Mouse (Mus musculus): ENCODE measurements around the gene Ccdc86.

Gene Ccdc86

DNA sequence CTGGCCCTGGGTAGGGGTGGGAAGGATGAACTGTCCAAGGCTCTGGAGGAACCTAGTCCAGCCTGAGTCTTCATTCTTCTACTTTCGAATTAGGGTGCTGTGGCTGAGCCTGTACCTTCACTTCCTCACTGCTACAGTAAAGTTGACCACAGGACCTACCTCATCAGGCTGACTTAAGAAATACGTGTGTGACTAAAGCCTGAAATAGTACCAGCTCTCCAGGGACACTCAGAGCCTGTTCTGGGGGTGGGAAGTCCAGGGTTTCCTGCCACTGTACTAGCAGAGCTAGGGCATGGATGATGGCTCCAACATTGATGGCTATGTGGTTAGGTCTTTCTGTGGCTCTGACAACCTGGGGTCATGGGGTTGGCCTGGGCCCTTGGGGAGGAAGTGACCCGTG is 5.1 kb downstream of the Ccdc86 start:
- TF ChIP-seq POU5F1 (IDR thresholded peaks at IDR 0.05; ENCODE audit: borderline replicate concordance, low read length) (no peak), NANOG (IDR thresholded peaks at IDR 0.05; ENCODE audit: borderline replicate concordance, low read length) (no peak)
- H3K4me1 ChIP-seq (replicated peaks; ENCODE audit: low read depth, low read length): peaks cover 53% of the 10 kb centered on the region

DNA sequence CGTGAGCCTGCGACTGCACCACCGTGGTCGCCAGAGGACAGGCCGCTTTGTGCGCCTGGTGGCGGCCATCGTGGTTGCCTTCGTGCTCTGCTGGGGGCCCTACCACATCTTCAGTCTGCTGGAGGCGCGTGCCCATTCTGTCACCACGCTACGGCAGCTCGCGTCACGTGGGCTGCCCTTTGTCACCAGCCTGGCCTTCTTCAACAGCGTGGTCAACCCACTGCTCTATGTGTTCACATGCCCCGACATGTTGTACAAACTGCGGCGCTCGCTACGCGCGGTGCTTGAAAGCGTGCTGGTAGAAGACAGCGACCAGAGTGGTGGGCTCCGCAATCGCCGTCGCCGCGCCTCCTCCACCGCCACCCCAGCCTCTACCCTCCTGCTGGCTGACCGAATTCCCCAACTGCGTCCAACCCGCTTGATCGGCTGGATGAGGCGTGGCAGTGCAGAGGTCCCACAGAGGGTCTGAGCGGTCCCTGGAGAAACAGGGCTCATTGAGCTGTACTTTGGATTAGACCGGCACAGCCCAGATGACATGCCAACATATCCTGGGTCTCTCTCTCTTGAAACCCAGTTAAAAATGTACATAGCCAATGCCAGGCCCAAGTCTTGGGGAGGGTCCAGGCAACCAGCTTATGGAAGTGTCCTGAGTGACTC is 8.1 kb downstream of the Ccdc86 start:
- Histone ChIP-seq H3K9me3 (ENCODE audit: low read length) (no peaks in the 10 kb centered on the region), H3K27me3 (ENCODE audit: insufficient read depth, low read length) (peaks cover 41% of the 10 kb centered on the region), H3K4me3 (replicated peaks; ENCODE audit: low read length) (peak overlapping the region; percentile 70), H3K36me3 (ENCODE audit: insufficient read depth, low read length) (peaks cover 48% of the 10 kb centered on the region), H3K4me1 (replicated peaks; ENCODE audit: low read depth, low read length) (peaks cover 30% of the 10 kb centered on the region)
- TF ChIP-seq POU5F1 (IDR thresholded peaks at IDR 0.05; ENCODE audit: borderline replicate concordance, low read length): no peak

More for the DNA sequence above, 5.1 kb downstream of the Ccdc86 start:
- Histone ChIP-seq H3K36me3 (ENCODE audit: insufficient read depth, low read length) (peaks cover 68% of the 10 kb centered on the region), H3K9me3 (ENCODE audit: low read length) (no peaks in the 10 kb centered on the region), H3K4me3 (replicated peaks; ENCODE audit: low read length) (no peak overlapping the region), H3K27me3 (ENCODE audit: insufficient read depth, low read length) (peaks cover 17% of the 10 kb centered on the region)

DNA sequence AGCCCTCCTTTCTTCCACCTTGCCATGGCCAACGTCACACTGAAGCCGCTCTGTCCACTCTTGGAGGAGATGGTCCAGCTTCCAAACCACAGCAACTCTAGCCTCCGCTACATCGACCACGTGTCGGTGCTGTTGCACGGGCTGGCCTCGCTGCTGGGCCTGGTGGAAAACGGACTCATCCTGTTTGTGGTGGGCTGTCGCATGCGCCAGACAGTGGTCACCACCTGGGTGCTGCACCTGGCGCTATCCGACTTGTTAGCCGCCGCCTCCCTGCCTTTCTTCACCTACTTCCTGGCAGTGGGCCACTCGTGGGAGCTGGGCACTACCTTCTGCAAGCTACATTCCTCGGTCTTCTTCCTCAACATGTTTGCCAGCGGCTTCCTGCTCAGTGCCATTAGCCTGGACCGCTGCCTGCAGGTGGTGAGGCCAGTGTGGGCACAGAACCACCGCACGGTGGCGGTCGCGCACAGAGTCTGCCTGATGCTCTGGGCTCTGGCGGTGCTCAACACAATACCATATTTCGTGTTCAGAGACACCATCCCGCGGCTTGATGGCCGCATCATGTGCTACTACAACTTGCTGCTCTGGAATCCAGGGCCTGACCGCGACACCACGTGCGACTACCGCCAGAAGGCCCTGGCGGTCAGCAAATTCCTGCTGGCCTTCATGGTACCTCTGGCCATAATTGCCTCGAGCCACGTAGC is 8.8 kb downstream of the Ccdc86 start:
- Histone ChIP-seq H3K27me3 (ENCODE audit: insufficient read depth, low read length) (peaks cover 42% of the 10 kb centered on the region), H3K36me3 (ENCODE audit: insufficient read depth, low read length) (peaks cover 41% of the 10 kb centered on the region), H3K4me1 (replicated peaks; ENCODE audit: low read depth, low read length) (peaks cover 25% of the 10 kb centered on the region), H3K9me3 (ENCODE audit: low read length) (no peaks in the 10 kb centered on the region), H3K4me3 (replicated peaks; ENCODE audit: low read length) (peak overlapping the region; percentile 70)
- TF ChIP-seq NANOG (IDR thresholded peaks at IDR 0.05; ENCODE audit: borderline replicate concordance, low read length): no peak
- no peak for TF ChIP-seq POU5F1 (IDR thresholded peaks at IDR 0.05; ENCODE audit: borderline replicate concordance, low read length)
- peak; percentile 57 for TF ChIP-seq CTCF (conservative IDR thresholded peaks at IDR 0.05; ENCODE audit: low read length)

DNA sequence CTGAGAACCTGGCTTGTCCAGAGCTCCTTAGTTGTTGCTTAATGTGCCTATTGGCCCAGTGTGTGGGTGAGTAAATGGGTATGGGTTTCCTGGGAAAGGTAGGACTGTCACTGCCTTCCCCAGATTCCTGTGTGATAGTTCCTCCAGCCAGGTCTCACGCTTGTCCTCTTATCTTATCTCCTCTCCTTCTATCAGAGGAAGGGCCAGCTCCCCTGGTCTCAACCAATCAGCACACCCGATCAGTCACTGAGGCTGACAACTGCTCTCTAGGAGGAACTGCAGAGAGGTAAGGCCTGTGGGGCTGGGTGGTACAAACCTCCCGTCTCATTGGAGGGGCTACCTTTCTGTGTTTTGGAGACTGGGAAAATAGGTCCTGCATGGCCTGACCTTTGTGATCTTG is 10.3 kb downstream of the Ccdc86 start:
- peaks cover 26% of the 10 kb centered on the region for H3K36me3 ChIP-seq (ENCODE audit: insufficient read depth, low read length)
- H3K27me3 ChIP-seq (ENCODE audit: insufficient read depth, low read length): peaks cover 54% of the 10 kb centered on the region
- H3K4me3 ChIP-seq (replicated peaks; ENCODE audit: low read length): no peak overlapping the region
- TF ChIP-seq NANOG (IDR thresholded peaks at IDR 0.05; ENCODE audit: borderline replicate concordance, low read length): no peak
- no peak for TF ChIP-seq POU5F1 (IDR thresholded peaks at IDR 0.05; ENCODE audit: borderline replicate concordance, low read length)
- TF ChIP-seq CTCF (conservative IDR thresholded peaks at IDR 0.05; ENCODE audit: low read length): no peak
- H3K4me1 ChIP-seq (replicated peaks; ENCODE audit: low read depth, low read length): peaks cover 25% of the 10 kb centered on the region
- H3K9me3 ChIP-seq (ENCODE audit: low read length): no peaks in the 10 kb centered on the region

DNA sequence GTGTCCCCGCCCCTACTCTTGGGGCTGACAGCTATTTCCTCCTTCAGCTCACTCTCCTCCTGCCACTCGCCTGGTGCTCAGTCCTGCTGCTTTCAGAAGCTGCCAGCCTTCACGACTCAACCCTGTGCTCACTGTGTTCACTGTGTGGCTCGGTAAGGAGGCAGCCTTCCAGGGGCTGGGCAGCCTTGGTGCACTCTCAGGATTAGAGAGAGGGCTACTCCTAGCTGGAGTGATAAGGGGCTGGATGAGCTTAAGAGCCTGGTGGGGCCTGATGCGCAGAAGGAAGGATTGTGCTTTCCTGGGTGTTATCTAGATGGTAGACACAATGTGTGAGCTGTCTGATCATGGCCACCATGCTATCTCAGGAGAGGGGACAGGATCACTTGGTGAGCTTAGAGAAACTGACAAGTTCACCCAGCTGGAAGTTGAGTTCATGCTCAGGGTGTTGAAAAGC is 11.9 kb downstream of the Ccdc86 start, which contains the start of gene Ptgdr2:
Gene Ptgdr2 (plus strand): TSS at position 51 of the 454 bp plus-strand sequence.
- peaks cover 56% of the 10 kb centered on the region for H3K27me3 ChIP-seq (ENCODE audit: insufficient read depth, low read length)
- no peaks in the 10 kb centered on the region for H3K9me3 ChIP-seq (ENCODE audit: low read length)
- no peak within 1 kb of the TSS for H3K4me3 ChIP-seq (replicated peaks; ENCODE audit: low read length)
- H3K36me3 ChIP-seq (ENCODE audit: insufficient read depth, low read length): peaks cover 10% of the 10 kb centered on the region
- H3K4me1 ChIP-seq (replicated peaks; ENCODE audit: low read depth, low read length): peaks cover 24% of the 10 kb centered on the region
- TF ChIP-seq NANOG (IDR thresholded peaks at IDR 0.05; ENCODE audit: borderline replicate concordance, low read length): no peak
- TF ChIP-seq CTCF (conservative IDR thresholded peaks at IDR 0.05; ENCODE audit: low read length): no peak
- TF ChIP-seq POU5F1 (IDR thresholded peaks at IDR 0.05; ENCODE audit: borderline replicate concordance, low read length): no peak

DNA sequence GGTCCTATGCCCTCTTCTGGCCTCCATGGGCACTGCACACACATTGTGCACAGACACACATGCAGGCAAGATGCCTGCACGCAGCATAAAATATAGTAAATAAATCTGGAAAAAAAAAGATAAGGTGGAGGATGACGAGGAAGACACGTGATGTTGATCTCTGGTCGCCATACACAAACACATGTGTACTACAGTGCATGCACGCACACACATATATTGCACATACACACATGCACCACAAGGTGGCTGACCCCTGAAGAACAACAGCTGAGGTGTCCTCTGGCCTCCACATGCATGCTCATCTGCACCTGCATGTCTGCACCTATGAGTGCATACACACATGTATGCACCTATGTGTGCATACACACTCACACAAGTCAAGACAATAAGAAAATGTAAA is 13.0 kb downstream of the Ccdc86 start:
- Histone ChIP-seq H3K9me3 (ENCODE audit: low read length) (peaks cover 5% of the 10 kb centered on the region; the same call in 1 of the 2 replicates), H3K4me1 (replicated peaks; ENCODE audit: low read depth, low read length) (peaks cover 14% of the 10 kb centered on the region)

DNA sequence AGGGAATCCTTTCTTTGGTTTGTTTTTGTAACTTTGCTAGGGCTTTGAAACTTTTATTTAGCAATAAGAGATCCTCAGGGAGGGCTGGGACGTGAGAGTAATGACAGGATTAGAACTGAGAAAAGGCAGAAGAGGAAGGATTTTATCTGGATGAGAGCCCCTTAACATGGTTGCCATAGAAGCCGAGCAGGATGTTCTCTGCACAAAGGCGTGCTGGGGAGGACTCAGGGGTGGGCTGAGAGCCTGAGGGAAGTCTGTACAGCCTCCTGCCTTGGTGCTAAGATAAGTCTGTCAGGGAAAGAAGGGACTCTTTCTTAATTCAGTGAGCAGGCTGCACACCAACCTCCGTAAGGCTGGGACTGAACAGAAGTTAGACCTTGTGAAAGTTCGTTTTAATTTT is 14.0 kb downstream of the Ccdc86 start:
- Histone ChIP-seq H3K4me1 (replicated peaks; ENCODE audit: low read depth, low read length) (peaks cover 4% of the 10 kb centered on the region), H3K4me3 (replicated peaks; ENCODE audit: low read length) (no peak overlapping the region), H3K36me3 (ENCODE audit: insufficient read depth, low read length) (no peaks in the 10 kb centered on the region), H3K9me3 (ENCODE audit: low read length) (peaks cover 5% of the 10 kb centered on the region; the same call in 1 of the 2 replicates), H3K27me3 (ENCODE audit: insufficient read depth, low read length) (peaks cover 60% of the 10 kb centered on the region)
- TF ChIP-seq POU5F1 (IDR thresholded peaks at IDR 0.05; ENCODE audit: borderline replicate concordance, low read length) (no peak), NANOG (IDR thresholded peaks at IDR 0.05; ENCODE audit: borderline replicate concordance, low read length) (no peak), CTCF (conservative IDR thresholded peaks at IDR 0.05; ENCODE audit: low read length) (0 out of 2 replicates have a peak, but pooled peaks have one; percentile 2)

More for the DNA sequence above, 13.0 kb downstream of the Ccdc86 start:
- peak; percentile 72 for TF ChIP-seq CTCF (conservative IDR thresholded peaks at IDR 0.05; ENCODE audit: low read length)
- TF ChIP-seq NANOG (IDR thresholded peaks at IDR 0.05; ENCODE audit: borderline replicate concordance, low read length): no peak
- TF ChIP-seq POU5F1 (IDR thresholded peaks at IDR 0.05; ENCODE audit: borderline replicate concordance, low read length): no peak
- Histone ChIP-seq H3K4me3 (replicated peaks; ENCODE audit: low read length) (no peak overlapping the region), H3K36me3 (ENCODE audit: insufficient read depth, low read length) (no peaks in the 10 kb centered on the region), H3K27me3 (ENCODE audit: insufficient read depth, low read length) (peaks cover 64% of the 10 kb centered on the region)

DNA sequence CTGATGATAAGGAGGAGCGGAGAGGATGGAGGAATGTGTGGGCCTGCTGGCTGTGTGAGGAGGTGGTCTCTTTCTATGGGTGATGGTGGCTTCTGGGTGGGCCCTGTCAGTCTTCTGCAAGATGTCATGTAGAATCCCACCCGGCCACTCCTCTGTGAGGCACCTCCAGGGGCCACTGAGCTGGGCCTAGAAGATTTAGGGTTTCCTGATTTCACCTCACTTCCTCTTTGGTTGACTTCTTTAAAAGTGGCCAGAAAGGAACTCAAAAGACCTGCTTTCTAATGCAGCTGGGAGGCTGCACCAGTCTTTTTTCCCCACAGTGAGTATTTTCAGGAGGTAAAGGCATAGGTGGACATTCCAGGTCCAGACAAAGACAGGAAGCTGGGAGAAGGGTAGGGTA is 18.4 kb downstream of the Ccdc86 start:
- H3K27me3 ChIP-seq (ENCODE audit: insufficient read depth, low read length): peaks cover 31% of the 10 kb centered on the region
- H3K4me3 ChIP-seq (replicated peaks; ENCODE audit: low read length): no peak overlapping the region
- H3K9me3 ChIP-seq (ENCODE audit: low read length): peaks cover 5% of the 10 kb centered on the region; the same call in 1 of the 2 replicates
- peaks cover 10% of the 10 kb centered on the region for H3K4me1 ChIP-seq (replicated peaks; ENCODE audit: low read depth, low read length)
- H3K36me3 ChIP-seq (ENCODE audit: insufficient read depth, low read length): no peaks in the 10 kb centered on the region
- no peak for TF ChIP-seq CTCF (conservative IDR thresholded peaks at IDR 0.05; ENCODE audit: low read length)
- no peak for TF ChIP-seq POU5F1 (IDR thresholded peaks at IDR 0.05; ENCODE audit: borderline replicate concordance, low read length)
- TF ChIP-seq NANOG (IDR thresholded peaks at IDR 0.05; ENCODE audit: borderline replicate concordance, low read length): no peak
